In the genomic region with DNA sequence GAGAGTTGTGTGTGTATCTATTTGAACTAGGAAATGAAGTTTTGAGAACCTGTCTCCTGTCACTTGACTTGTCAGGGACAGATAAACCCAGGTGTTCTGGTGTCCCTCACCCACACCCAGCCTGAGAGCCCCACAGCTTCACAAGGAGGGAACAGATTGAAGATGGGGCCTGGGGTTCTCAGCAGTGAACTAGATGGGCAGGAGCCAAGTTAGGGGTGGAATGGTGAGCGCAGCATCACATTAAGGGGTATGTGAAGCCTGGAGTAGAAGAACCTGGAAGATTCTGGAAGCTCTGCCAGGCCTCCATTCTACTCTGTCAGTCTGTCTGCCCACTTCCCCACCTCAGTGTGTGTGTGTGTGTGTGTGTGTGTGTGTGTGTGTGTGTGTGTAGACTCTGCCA, we compare ENCODE assay signal across 25 mouse cellular contexts.
"Had no signal": no experiment of that assay in that cellular context is flagged by ENCODE, and none has a peak within 500 bp of the region (broad histone marks: within the 10 kb centered on the region; RNA-seq: fewer than 3 reads in every experiment).

No protein-coding gene starts in this region.

- H3K4me2 ChIP-seq: heart, embryonic 11.5 days; heart, embryonic 13.5 days; heart, embryonic 15.5 days; hindbrain, embryonic 13.5 days; hindbrain, embryonic 15.5 days; kidney, embryonic 15.5 days; limb, embryonic 13.5 days; limb, embryonic 15.5 days; liver, embryonic 12.5 days had no signal

- ATAC-seq: intestine, embryonic 16.5 days; liver, embryonic 12.5 days had no signal

- H3K4me1 ChIP-seq: heart, embryonic 13.5 days; heart, embryonic 15.5 days; kidney, embryonic 15.5 days; limb, embryonic 13.5 days; limb, embryonic 15.5 days; liver, embryonic 12.5 days had no signal

- H3K9ac ChIP-seq: heart, embryonic 13.5 days; heart, embryonic 15.5 days; hindbrain, embryonic 13.5 days; hindbrain, embryonic 15.5 days; kidney, embryonic 15.5 days; limb, embryonic 13.5 days; limb, embryonic 15.5 days; liver, embryonic 12.5 days; liver, embryonic 14.5 days had no signal

- H3K27me3 ChIP-seq: heart, embryonic 13.5 days; heart, embryonic 15.5 days; hindbrain, embryonic 13.5 days; hindbrain, embryonic 15.5 days; kidney, embryonic 15.5 days; limb, embryonic 13.5 days; limb, embryonic 15.5 days; liver, embryonic 12.5 days had no signal

- H3K9me3 ChIP-seq: heart, embryonic 13.5 days; heart, embryonic 15.5 days; hindbrain, embryonic 13.5 days; hindbrain, embryonic 15.5 days; kidney, embryonic 15.5 days; limb, embryonic 15.5 days had no signal

- H3K36me3 ChIP-seq: heart, embryonic 13.5 days; heart, embryonic 15.5 days; hindbrain, embryonic 13.5 days; hindbrain, embryonic 15.5 days; kidney, embryonic 15.5 days; limb, embryonic 13.5 days; limb, embryonic 15.5 days; liver, embryonic 12.5 days had no signal

- H3K27ac ChIP-seq: heart, adult 2 months; heart, embryonic 13.5 days; heart, embryonic 15.5 days; hindbrain, embryonic 13.5 days; hindbrain, embryonic 15.5 days; hindbrain, postnatal 0 days; kidney, embryonic 15.5 days; kidney, postnatal 0 days; limb, embryonic 13.5 days; limb, embryonic 15.5 days; liver, embryonic 12.5 days; liver, embryonic 14.5 days had no signal

- H3K4me3 ChIP-seq: heart, adult 2 months; heart, embryonic 13.5 days; heart, embryonic 15.5 days; hindbrain, embryonic 13.5 days; hindbrain, embryonic 15.5 days; kidney, embryonic 15.5 days; limb, embryonic 13.5 days; limb, embryonic 15.5 days; liver, embryonic 12.5 days had no signal

- DNase-seq: gastrocnemius, postnatal 14 days; gastrocnemius, postnatal 36 days; heart, adult 11 months; heart, adult 2 months; heart, postnatal 14 days; heart, postnatal 36 days; kidney, adult 11 months; kidney, adult 2 months; kidney, adult 9 months; kidney, postnatal 14 days; kidney, postnatal 36 days; lung, adult 18-20 months had no signal
